Mouse (Mus musculus) gastrocnemius, adult 8-10 months (tissue): ENCODE measurements around the gene Tsga13. TPM values are rescaled to one million over a fixed set of nuclear protein-coding genes. Genes with fewer than 3 reads are reported as not detected.

Experiments
- DNase-seq, 2 experiments: peaks; one replicate each; pipeline ENCODE4 v3.0.0; 2022; ENCODE audit warnings: low spot score in 2 of 2
- total RNA-seq, 4 experiments: library from RNA; stranded (reverse); gene quantifications; 2 replicates each; pipeline ENCODE4 v1.2.4; 2022

The Tsga13 gene
- total RNA-seq, 4 experiments from 2014 or later = not detected

- no peak for DNase-seq
These were observed 50.2 kb downstream of the Tsga13 start for GRCm38 (mm10) chr6:30865031-30865678.

- DNase-seq = no peak
These were observed 59.4 kb downstream of the Tsga13 start for GRCm38 (mm10) chr6:30855956-30856355.

DNA sequence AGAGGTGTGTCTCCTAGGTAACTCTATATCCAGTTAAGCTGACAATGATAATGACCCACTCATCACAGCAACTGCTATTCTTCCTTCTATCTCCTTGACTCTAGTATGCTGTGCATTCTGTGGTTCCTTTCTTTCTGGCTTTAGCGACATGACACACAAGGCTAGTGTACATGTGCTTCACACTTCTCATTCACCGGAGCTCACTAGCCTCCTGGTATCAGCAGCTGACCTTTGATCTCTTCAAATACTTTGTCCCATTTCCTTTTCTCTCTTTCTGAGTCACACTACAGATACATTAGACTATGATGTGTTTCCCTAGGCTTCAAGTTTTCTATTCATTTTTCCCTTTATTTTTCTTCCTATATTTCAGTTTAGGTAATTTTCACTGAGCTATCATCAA lies 60.2 kb downstream of the Tsga13 start:
- DNase-seq = no peak

DNA sequence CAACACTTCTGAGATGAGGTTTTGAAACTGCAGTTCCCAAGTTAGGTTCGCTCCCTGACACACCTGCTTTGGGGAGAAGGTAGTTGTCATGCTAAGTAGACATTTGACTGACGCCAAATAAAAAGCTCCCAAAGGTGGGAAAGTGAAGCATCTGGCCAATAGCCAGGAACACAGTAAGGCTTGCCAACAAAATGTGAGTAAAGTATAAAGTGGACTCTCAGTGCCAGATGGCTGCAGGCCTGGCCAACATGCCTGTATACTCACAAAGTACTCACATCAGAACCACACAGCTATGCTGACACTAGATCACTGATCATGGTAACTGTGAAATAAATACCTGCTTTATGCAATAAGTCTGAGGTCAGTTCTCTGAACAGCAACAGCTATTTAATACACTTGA lies 65.6 kb downstream of the Tsga13 start:
- no peak for DNase-seq

Other genes starting within 250 kb of the Tsga13 start
- under 1 TPM; 0.12 to 0.83 (median 0.41) TPM for gene Cep41, start 221.8 kb downstream of the Tsga13 start, total RNA-seq
- 1 to 10 TPM; 1.2 to 2.9 (median 1.5) TPM for gene Mest, start 192.0 kb downstream of the Tsga13 start, total RNA-seq
- gene Copg2, start 18.8 kb downstream of the Tsga13 start, total RNA-seq = 10 to 100 TPM; 13.0 to 14.5 (median 13.4) TPM
- under 1 TPM in 2 of 4 experiments, not detected in 2; 0.11 to 0.17 TPM for gene Klf14, start 43.5 kb upstream of the Tsga13 start, total RNA-seq